Mouse (Mus musculus) kidney, postnatal 25 days (tissue): ENCODE data around the gene Nosip.
A peak's percentile ranks its signal among the peaks of the same experiment; 100 is the strongest.
"Not testable (repeated sequence)": the region's sequence is repeated elsewhere in the genome, so short reads cannot be mapped to it uniquely, and the experiment has no call there.

Source experiments
- DNase-seq, 2 experiments: peaks; one replicate each; pipeline ENCODE4 v3.0.0; 2021; ENCODE audit warnings: mixed read lengths in 2 of 2

The Nosip gene

GRCm38 (mm10) chr7:45092048-45092447 is 29.8 kb downstream of the Nosip start, which contains the start of gene Rcn3:
Gene Rcn3 (minus strand): TSS chr7:45092221.
- peak; percentile 83 to 89 for DNase-seq

- DNase-seq, result no peak
Measured at GRCm38 (mm10) chr7:45092828-45093515, 30.7 kb downstream of the Nosip start.

GRCm38 (mm10) chr7:45093516-45093905 is 31.3 kb downstream of the Nosip start:
- no peak for DNase-seq

DNA sequence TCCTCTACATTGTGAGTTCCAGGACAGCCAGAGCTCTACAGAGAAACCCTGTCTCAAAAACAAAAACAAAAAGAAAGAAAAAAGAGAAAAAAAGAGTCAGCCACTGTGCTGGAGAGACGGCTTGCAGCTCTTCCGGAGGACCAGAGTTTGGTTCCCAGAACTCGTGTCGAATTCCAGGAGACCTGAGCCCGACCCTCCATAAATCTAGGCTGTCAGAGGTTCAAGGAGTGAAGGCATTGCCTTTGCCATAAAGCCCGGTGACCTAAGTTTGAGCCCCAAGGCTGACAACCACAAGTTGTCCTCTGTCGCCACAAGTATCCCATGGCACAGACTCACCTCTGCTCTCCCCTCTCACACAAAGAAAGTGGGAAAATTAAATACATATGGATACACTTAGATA is 31.9 kb downstream of the Nosip start:
- DNase-seq, result no peak

GRCm38 (mm10) chr7:45095367-45095766 is 33.1 kb downstream of the Nosip start:
- DNase-seq, result no peak

DNA sequence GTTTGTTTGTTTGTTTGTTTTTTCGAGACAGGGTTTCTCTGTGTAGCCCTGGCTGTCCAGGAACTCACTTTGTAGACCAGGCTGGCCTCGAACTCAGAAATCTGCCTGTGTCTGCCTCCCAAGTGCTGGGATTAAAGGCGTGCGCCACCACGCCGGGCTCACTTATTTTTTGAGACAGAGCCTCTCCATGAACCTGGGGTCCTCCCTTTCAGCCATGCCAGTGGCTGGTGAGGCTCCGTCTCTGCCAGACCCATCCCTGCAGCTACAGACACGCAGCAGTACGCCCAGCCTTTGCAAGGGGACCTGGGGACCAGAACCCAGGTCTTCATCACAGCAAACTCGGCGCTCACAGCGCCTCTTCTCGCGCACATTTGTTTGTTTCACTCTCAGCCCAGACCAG is 33.7 kb downstream of the Nosip start:
- DNase-seq, result not testable (repeated sequence)

- DNase-seq, result peak in 1 of 2 experiments; percentile 62
Measured at GRCm38 (mm10) chr7:45097479-45097878, 35.2 kb downstream of the Nosip start.

GRCm38 (mm10) chr7:45098541-45099240 is 36.5 kb downstream of the Nosip start:
- DNase-seq, result no peak

GRCm38 (mm10) chr7:45100046-45100445 is 37.8 kb downstream of the Nosip start:
- DNase-seq, result no peak

DNA sequence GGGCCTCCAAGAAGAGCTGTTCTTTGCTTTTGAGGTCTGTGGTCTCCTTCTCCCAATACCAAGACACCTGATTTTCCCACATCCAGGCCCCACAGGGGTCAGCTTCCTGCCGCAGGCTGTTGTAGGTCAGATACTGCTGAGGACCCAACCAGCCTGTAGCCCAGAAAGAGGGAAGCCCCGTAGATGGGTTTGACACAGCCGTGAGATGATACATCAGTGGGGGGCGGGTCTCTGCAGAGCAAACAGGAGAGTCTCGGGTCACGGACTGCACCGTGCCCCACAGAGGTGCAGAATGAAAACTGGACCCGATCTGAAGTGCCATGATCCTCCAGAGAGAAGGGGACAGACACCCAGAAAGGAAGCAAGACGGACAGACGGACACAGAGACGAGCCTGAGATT is 40.2 kb downstream of the Nosip start:
- DNase-seq, result no peak

GRCm38 (mm10) chr7:45102940-45103585 is 40.8 kb downstream of the Nosip start:
- DNase-seq, result peak; percentile 56 to 83

GRCm38 (mm10) chr7:45103652-45104180 is 41.5 kb downstream of the Nosip start, which contains the start of gene Fcgrt:
Gene Fcgrt (minus strand): TSS chr7:45103851.
- peak; percentile 96 to 98 for DNase-seq

DNA sequence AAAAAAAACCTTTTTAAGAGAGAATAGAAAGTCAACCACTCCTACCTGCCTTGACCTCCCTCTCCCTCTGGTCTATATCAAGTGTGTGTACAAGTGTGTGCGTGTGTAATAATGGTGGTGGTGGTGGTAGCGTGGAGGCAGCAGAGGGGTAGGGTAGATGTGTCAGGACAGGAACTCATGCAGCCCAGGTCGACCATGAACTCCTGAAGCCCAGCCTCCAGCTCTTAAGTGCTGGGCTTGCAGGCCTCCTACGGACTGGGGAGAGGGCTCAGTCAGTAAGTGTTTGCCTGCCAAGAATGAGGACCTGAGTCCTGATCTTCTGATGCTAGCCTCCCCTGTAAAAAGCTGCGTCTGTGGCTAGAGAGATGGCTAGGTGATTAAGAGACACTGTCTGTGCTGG is 42.7 kb downstream of the Nosip start:
- no peak for DNase-seq

GRCm38 (mm10) chr7:45105491-45105890 is 43.3 kb downstream of the Nosip start:
- no peak for DNase-seq

DNA sequence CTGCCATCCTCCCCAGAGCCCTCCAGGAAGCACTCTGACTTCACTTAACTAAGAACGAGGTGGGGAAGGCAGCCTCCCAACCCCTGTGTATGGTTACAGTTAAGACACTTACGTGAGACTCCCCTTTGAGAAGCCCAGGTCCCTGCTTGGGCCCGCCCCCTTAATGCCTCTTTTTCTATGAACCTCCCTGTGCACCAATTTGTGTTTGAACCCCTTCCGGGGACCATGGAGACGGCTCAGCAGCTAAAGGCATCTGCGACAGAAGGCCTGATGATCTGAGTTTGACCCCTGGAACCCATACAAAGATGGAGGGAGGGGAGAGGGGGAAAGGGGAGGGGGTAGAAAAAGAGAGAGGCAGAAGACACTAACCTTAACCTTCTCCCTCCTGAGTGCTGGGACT is 44.2 kb downstream of the Nosip start:
- no peak for DNase-seq

GRCm38 (mm10) chr7:45107052-45107645 is 44.9 kb downstream of the Nosip start:
- DNase-seq, result no peak

DNA sequence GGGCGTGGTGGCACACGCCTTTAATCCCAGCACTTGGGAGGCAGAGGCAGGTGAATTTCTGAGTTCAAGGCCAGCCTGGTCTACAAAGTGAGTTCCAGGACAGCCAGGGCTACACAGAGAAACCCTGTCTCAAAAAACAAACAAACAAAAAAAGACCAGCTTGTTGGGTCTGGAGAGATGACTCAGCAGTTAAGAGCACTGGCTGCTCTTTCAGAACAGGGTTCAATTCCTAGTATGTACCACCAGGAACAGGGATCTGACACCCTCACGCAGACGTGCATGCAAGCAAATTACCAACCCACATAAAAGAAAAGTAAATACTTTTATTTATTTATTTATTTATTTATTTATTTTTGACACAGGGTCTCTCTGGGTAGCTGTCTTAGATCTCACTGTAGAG is 47.9 kb downstream of the Nosip start:
- not testable (repeated sequence) for DNase-seq

- DNase-seq, result peak in 1 of 2 experiments; percentile 26
Measured at GRCm38 (mm10) chr7:45111940-45112339, 49.7 kb downstream of the Nosip start.

DNA sequence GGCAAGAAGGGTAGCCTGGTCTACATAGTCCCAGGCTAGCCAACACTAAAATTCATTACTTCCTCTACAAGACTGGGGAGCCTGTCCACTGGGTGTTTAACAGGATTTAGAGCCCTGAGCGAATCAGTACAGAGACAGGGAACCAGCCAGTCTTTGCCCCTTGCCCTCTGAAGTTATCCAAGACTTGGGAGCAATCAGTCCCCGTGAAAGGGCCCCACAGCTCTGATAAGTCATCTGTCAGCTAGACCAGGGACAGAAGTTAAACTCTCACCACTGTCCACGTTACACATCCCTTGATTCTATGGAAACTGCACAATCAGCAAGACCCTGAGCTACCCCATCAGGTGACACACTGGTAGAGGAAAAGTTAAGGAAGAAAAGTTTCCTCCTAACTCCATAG is 50.3 kb downstream of the Nosip start:
- DNase-seq, result no peak

DNA sequence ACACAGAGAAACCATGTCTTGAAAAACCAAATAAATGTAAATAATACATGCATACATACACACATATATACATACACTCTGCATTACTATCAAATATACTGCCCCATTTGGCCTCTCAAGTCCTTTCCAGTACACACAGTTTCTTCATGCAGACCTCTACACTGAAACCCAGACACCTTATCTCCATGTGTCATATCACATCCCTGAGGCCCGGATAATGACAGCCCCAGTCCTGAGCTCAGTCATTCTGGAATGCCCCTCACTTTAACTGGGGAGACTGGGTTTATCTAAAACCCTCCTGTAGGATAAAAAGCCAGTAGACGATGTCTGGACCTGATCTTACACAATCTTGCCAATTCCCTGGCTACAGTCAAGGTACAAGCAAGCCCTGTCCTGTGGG is 51.2 kb downstream of the Nosip start:
- no peak for DNase-seq

- no peak for DNase-seq
Measured at GRCm38 (mm10) chr7:45117566-45117965, 55.3 kb downstream of the Nosip start.

DNA sequence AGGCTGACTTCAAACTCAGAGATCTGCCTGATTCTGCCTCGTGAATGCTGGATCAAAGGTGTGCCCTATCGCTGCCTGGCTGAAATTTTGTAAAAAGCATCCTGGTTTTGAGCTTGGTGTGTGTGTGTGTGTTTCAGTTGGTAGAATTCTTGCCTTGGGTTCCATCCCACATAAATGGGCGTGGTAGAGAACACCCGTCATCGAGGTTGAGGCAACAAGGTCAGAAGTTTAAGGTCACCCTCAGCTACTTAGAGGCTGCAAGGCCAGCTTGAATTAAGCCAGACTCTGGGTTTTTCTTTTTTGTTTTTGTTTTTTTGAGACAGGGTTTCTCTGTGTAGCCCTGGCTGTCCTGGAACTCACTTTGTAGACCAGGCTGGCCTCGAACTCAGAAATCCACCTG is 56.1 kb downstream of the Nosip start:
- DNase-seq, result no peak
